Mouse (Mus musculus) neural tube, embryonic 11.5 days (tissue): ENCODE data around the gene Atp2b4. TPM values are rescaled to one million over a fixed set of nuclear protein-coding genes. Genes with fewer than 3 reads are reported as not detected.

Source experiments
- ATAC-seq: fragments of 200-750 bp; cut with Nextera tagmentation; 2 replicates; pipeline ENCODE4 v1.8.0; 2017; ENCODE audit warnings: moderate number of reproducible peaks, mild to moderate bottlenecking, moderate TSS enrichment, moderate library complexity; ENCODE audit not compliant: insufficient read depth, low FRiP score, low TSS enrichment
- DNase-seq: peaks from one replicate; pipeline ENCODE4 v3.0.0-alpha.2; 2015; ENCODE audit warnings: low spot score
- H3K27ac ChIP-seq: fragments of 300-500 bp; sonication (generic); 2 replicates; pipeline ENCODE4 v1.5.1; 2014; ENCODE audit warnings: low read depth, mild to moderate bottlenecking, low read length
- H3K27me3 ChIP-seq: fragments of 300-500 bp; sonication (generic); 2 replicates; pipeline ENCODE4 v1.6.1; 2014; ENCODE audit warnings: mild to moderate bottlenecking, low read length, mixed read lengths; ENCODE audit not compliant: control insufficient read depth, insufficient read depth
- H3K36me3 ChIP-seq: fragments of 300-500 bp; sonication (generic); 2 replicates; pipeline ENCODE4 v1.6.1; 2014; ENCODE audit warnings: mild to moderate bottlenecking, low read length, moderate library complexity, mixed read lengths; ENCODE audit not compliant: control insufficient read depth, insufficient read depth
- H3K4me1 ChIP-seq: fragments of 300-500 bp; sonication (generic); 2 replicates; pipeline ENCODE4 v1.6.1; 2014; ENCODE audit warnings: low read length, mixed read lengths; ENCODE audit not compliant: control insufficient read depth, insufficient read depth
- H3K4me2 ChIP-seq: fragments of 300-500 bp; sonication (generic); 2 replicates; pipeline ENCODE4 v1.6.1; 2014; ENCODE audit warnings: low read depth, mild to moderate bottlenecking, moderate library complexity
- H3K4me3 ChIP-seq: fragments of 300-500 bp; sonication (generic); 2 replicates; pipeline ENCODE4 v1.5.1; 2014; ENCODE audit warnings: low read depth, low read length
- H3K9ac ChIP-seq: fragments of 300-500 bp; sonication (generic); 2 replicates; pipeline ENCODE4 v1.6.1; 2014; ENCODE audit warnings: mild to moderate bottlenecking, low read length
- H3K9me3 ChIP-seq: fragments of 300-500 bp; sonication (generic); 2 replicates; pipeline ENCODE4 v1.6.1; 2016; ENCODE audit warnings: low read length; ENCODE audit not compliant: control insufficient read depth
- WGBS: fragments of 180-500 bp; shearing (Covaris S2); extraction: QIAGEN DNeasy Blood & Tissue Kit; methylation state at CpG from one replicate; pipeline ENCODE4 v1.1.7; 2014; 5-methylcytosine and 5-hydroxymethylcytosine counted together
- polyA plus RNA-seq: library from polyadenylated mRNA; unstranded; fragments of >200 nt; fragmentation: Nextera tagmentation; extraction: Ambion mirVana; gene quantifications from 2 replicates; pipeline ENCODE4 v1.2.1, GENCODE M21; 2014

Gene Atp2b4
- polyA plus RNA-seq, 1 experiment from 2014 or later, result 9.6 TPM

DNA sequence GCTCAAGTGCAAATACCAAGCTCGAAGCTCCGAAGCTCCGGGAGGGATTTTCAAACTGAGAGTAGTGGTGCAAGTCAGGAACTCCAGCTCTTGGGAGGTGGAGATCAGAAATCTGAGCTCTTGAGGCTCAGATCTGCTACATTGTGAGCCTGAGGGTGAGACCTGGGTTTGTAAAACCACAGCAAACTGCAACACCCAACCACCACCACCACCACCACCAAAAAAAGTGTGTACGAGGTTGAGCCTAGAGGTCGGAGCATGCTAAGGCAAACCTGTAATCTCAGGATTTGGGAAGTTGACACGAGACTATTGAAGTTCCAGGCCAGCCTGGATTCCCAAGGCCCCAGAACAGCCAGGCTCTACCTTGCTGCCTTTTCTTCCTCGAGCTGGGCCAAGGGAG, 25.4 kb upstream of the Atp2b4 start:
- H3K36me3 ChIP-seq, result no peaks in the 10 kb centered on the region
- H3K9me3 ChIP-seq, result no peaks in the 10 kb centered on the region
- WGBS, result 79% methylated on average over 7 of the region's 7 CpGs
- H3K27me3 ChIP-seq, result no peaks in the 10 kb centered on the region
- no peak overlapping the region for H3K4me3 ChIP-seq
- no peak overlapping the region for H3K9ac ChIP-seq
- no peak overlapping the region for H3K4me2 ChIP-seq
- no peak for DNase-seq
- peaks cover 10% of the 10 kb centered on the region for H3K4me1 ChIP-seq
- no peak for ATAC-seq
- H3K27ac ChIP-seq, result 0 out of 2 replicates have a peak overlapping the region, but pooled peaks have one; percentile 21

- Histone ChIP-seq H3K4me3 (no peak overlapping the region), H3K4me2 (no peak overlapping the region), H3K27ac (peak overlapping the region; percentile 57; the same call in 1 of the 2 replicates), H3K4me1 (peaks cover 10% of the 10 kb centered on the region), H3K36me3 (no peaks in the 10 kb centered on the region), H3K9ac (no peak overlapping the region), H3K27me3 (no peaks in the 10 kb centered on the region), H3K9me3 (no peaks in the 10 kb centered on the region)
- 9% methylated on average over 8 of the region's 8 CpGs for WGBS
- peak; percentile 78 for DNase-seq
- ATAC-seq, result peak; percentile 87
These were observed 24.7 kb upstream of the Atp2b4 start for GRCm38 (mm10) chr1:133825543-133825942.

GRCm38 (mm10) chr1:133825140-133825539, 24.3 kb upstream of the Atp2b4 start:
- DNase-seq, result no peak
- H3K9me3 ChIP-seq, result no peaks in the 10 kb centered on the region
- no peaks in the 10 kb centered on the region for H3K27me3 ChIP-seq
- H3K36me3 ChIP-seq, result no peaks in the 10 kb centered on the region
- H3K4me1 ChIP-seq, result peaks cover 10% of the 10 kb centered on the region
- peak; percentile 31; the same call in 1 of the 2 replicates for ATAC-seq
- no peak overlapping the region for H3K4me3 ChIP-seq
- H3K9ac ChIP-seq, result no peak overlapping the region
- H3K4me2 ChIP-seq, result no peak overlapping the region
- H3K27ac ChIP-seq, result peak overlapping the region; percentile 57; the same call in 1 of the 2 replicates
- WGBS, result 64% methylated on average over 2 of the region's 2 CpGs

DNA sequence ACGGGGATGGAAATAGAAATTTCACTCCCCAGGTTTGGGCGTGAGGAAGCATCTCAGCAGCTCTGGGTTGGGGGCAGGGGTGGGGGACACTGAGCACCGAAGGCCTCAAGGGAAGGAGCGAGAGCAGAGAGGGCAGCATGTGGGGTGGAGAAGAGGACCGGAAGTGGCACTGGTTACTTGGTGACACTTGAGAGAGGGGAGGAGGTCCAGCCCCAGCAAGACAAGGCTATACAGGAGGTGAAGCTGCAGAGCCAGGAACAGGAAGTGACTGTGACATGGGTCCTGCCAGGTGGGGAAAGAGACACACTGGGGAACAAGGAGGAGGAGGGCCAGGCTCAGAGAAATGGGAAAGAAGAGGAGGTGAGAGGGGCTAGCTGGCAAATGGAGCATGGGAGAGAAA, 20.3 kb upstream of the Atp2b4 start:
- Histone ChIP-seq H3K27me3 (no peaks in the 10 kb centered on the region), H3K4me3 (no peak overlapping the region), H3K36me3 (no peaks in the 10 kb centered on the region), H3K4me1 (peaks cover 10% of the 10 kb centered on the region), H3K27ac (no peak overlapping the region), H3K9me3 (no peaks in the 10 kb centered on the region), H3K4me2 (no peak overlapping the region), H3K9ac (no peak overlapping the region)
- 57% methylated on average over 5 of the region's 5 CpGs for WGBS
- ATAC-seq (no peak), DNase-seq (no peak)

GRCm38 (mm10) chr1:133820100-133820499, 19.3 kb upstream of the Atp2b4 start:
- Histone ChIP-seq H3K4me2 (no peak overlapping the region), H3K9me3 (no peaks in the 10 kb centered on the region), H3K27ac (no peak overlapping the region), H3K27me3 (no peaks in the 10 kb centered on the region), H3K4me3 (no peak overlapping the region), H3K36me3 (no peaks in the 10 kb centered on the region), H3K4me1 (peaks cover 2% of the 10 kb centered on the region), H3K9ac (no peak overlapping the region)
- WGBS, result 29% methylated on average over 2 of the region's 2 CpGs
- no peak for DNase-seq
- ATAC-seq, result no peak

- no peak overlapping the region for H3K9ac ChIP-seq
- no peak overlapping the region for H3K4me2 ChIP-seq
- no peaks in the 10 kb centered on the region for H3K4me1 ChIP-seq
- H3K27me3 ChIP-seq, result no peaks in the 10 kb centered on the region
- ATAC-seq (no peak), DNase-seq (no peak)
- H3K36me3 ChIP-seq, result no peaks in the 10 kb centered on the region
- no peaks in the 10 kb centered on the region for H3K9me3 ChIP-seq
- H3K27ac ChIP-seq, result no peak overlapping the region
- no peak overlapping the region for H3K4me3 ChIP-seq
- WGBS, result 86% methylated on average over 2 of the region's 2 CpGs
These were observed 17.7 kb upstream of the Atp2b4 start for GRCm38 (mm10) chr1:133818531-133818930.

- ATAC-seq, result no peak
- Histone ChIP-seq H3K27ac (no peak overlapping the region), H3K4me2 (no peak overlapping the region), H3K9me3 (no peaks in the 10 kb centered on the region), H3K4me1 (no peaks in the 10 kb centered on the region), H3K4me3 (no peak overlapping the region), H3K9ac (no peak overlapping the region), H3K36me3 (no peaks in the 10 kb centered on the region), H3K27me3 (no peaks in the 10 kb centered on the region)
- DNase-seq, result no peak
- 81% methylated on average over 12 of the region's 12 CpGs for WGBS
These were observed 15.1 kb upstream of the Atp2b4 start for GRCm38 (mm10) chr1:133815747-133816491.

DNA sequence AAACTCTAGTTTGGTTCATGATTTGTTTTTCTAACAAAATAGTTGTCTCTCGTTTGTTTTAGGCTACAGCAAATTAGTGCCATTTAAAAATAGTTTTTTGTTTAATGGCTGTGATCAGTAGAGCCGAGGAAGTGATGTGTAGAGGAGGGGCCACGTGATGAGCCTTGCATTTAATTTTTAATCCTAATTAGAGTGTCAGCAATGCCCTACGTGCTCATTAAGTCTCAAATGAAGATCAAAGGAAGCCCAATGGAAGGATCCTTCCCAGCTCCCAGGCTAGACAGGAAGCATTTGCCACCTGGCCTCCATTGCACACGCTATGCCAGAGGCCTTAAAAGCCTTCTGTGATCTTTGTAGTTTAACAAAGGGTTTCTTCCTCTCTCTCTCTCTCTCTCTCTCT, 8.5 kb upstream of the Atp2b4 start:
- no peaks in the 10 kb centered on the region for H3K36me3 ChIP-seq
- H3K4me3 ChIP-seq, result no peak overlapping the region
- no peaks in the 10 kb centered on the region for H3K27me3 ChIP-seq
- no peak for ATAC-seq
- H3K27ac ChIP-seq, result no peak overlapping the region
- no peak overlapping the region for H3K4me2 ChIP-seq
- no peaks in the 10 kb centered on the region for H3K4me1 ChIP-seq
- 62% methylated on average over 5 of the region's 5 CpGs for WGBS
- no peak overlapping the region for H3K9ac ChIP-seq
- no peaks in the 10 kb centered on the region for H3K9me3 ChIP-seq
- DNase-seq, result no peak

- DNase-seq, result no peak
- WGBS, result 79% methylated on average over 8 of the region's 8 CpGs
- no peaks in the 10 kb centered on the region for H3K27me3 ChIP-seq
- H3K4me3 ChIP-seq, result no peak overlapping the region
- H3K27ac ChIP-seq, result no peak overlapping the region
- no peaks in the 10 kb centered on the region for H3K4me1 ChIP-seq
- no peaks in the 10 kb centered on the region for H3K9me3 ChIP-seq
- no peak overlapping the region for H3K4me2 ChIP-seq
- ATAC-seq, result no peak
- no peaks in the 10 kb centered on the region for H3K36me3 ChIP-seq
- H3K9ac ChIP-seq, result no peak overlapping the region
These were observed 7.2 kb upstream of the Atp2b4 start for GRCm38 (mm10) chr1:133808020-133808419.
